Mouse (Mus musculus): ENCODE measurements around the gene Armc10. TPM values are rescaled to one million over a fixed set of nuclear protein-coding genes. Genes with fewer than 3 reads are reported as not detected.
"Not testable (repeated sequence)": the region's sequence is repeated elsewhere in the genome, so short reads cannot be mapped to it uniquely, and the experiment has no call there.

Armc10 gene
- total RNA-seq, 2 experiments from 2014 or later: 18.6 to 23.6 TPM

- DNase-seq (ENCODE audit: low spot score in 2 of 2); intact Hi-C loops (cut with DNase I): not testable (repeated sequence)
These were observed 53.9 kb downstream of the Armc10 start for GRCm38 (mm10) chr5:21699555-21699954.

- no peak for DNase-seq (ENCODE audit: low spot score in 2 of 2)
- intact Hi-C loops (cut with DNase I): loop anchor here (5.0 kb wide), 2 partner anchors 37 to 43 kb away; partner anchors contain the start of gene Pmpcb
These were observed 54.7 kb downstream of the Armc10 start for GRCm38 (mm10) chr5:21700272-21700821.

GRCm38 (mm10) chr5:21700934-21701333, 55.3 kb downstream of the Armc10 start:
- intact Hi-C loops (cut with DNase I): loop anchor here (5.0 kb wide), 2 partner anchors 36 to 44 kb away; partner anchors contain the start of gene Pmpcb

GRCm38 (mm10) chr5:21701351-21702008, 55.9 kb downstream of the Armc10 start, which contains the start of gene Napepld:
Gene Napepld (minus strand): TSS chr5:21701396.
- peak; percentile 98 to 99 for DNase-seq (ENCODE audit: low spot score in 2 of 2)
- intact Hi-C loops (cut with DNase I): loop anchor here (5.0 kb wide), 2 partner anchors 36 to 44 kb away; partner anchors contain the start of gene Pmpcb

More at GRCm38 (mm10) chr5:21700934-21701333, 55.3 kb downstream of the Armc10 start:
- no peak for DNase-seq (ENCODE audit: low spot score in 2 of 2)

GRCm38 (mm10) chr5:21702009-21702364, 56.4 kb downstream of the Armc10 start:
- DNase-seq (ENCODE audit: low spot score in 2 of 2): no peak
- intact Hi-C loops (cut with DNase I): loop anchor here (5.0 kb wide), 2 partner anchors 35 to 45 kb away; partner anchors contain the start of gene Pmpcb

- intact Hi-C loops (cut with DNase I): loop anchor here (5.0 kb wide), 2 partner anchors 34 to 46 kb away; partner anchors contain the start of gene Pmpcb
- no peak for DNase-seq (ENCODE audit: low spot score in 2 of 2)
These were observed 57.4 kb downstream of the Armc10 start for GRCm38 (mm10) chr5:21702873-21703475.

- no peak for DNase-seq (ENCODE audit: low spot score in 2 of 2)
- intact Hi-C loops (cut with DNase I): loop anchor here (5.0 kb wide), 2 partner anchors 34 to 46 kb away; partner anchors contain the start of gene Pmpcb
These were observed 58.1 kb downstream of the Armc10 start for GRCm38 (mm10) chr5:21703708-21704107.

GRCm38 (mm10) chr5:21706546-21706945, 60.9 kb downstream of the Armc10 start:
- intact Hi-C loops (cut with DNase I): no loop called here
- no peak for DNase-seq (ENCODE audit: low spot score in 2 of 2)

GRCm38 (mm10) chr5:21708011-21708410, 62.4 kb downstream of the Armc10 start:
- DNase-seq (ENCODE audit: low spot score in 2 of 2); intact Hi-C loops (cut with DNase I): not testable (repeated sequence)

Other genes with a start within 250 kb of the Armc10 start
- gene Ccdc146, start 221.1 kb upstream of the Armc10 start, total RNA-seq (2021): under 1 TPM; 0.29 to 0.35 TPM
- gene Fam185a, start 220.9 kb upstream of the Armc10 start, total RNA-seq (2021): 10 to 100 TPM; 12.0 to 13.3 TPM
- under 1 TPM; 0.42 to 0.43 TPM for gene Lrrc17, start 102.3 kb upstream of the Armc10 start, total RNA-seq (2021)
- under 1 TPM; 0.29 to 0.44 TPM for gene Fbxl13, start 179 bp upstream of the Armc10 start, total RNA-seq (2021)
- 10 to 100 TPM; 11.6 to 15.4 TPM for gene Napepld, start 55.6 kb downstream of the Armc10 start, total RNA-seq (2021)
- 10 to 100 TPM; 58.6 to 71.4 TPM for gene Pmpcb, start 91.3 kb downstream of the Armc10 start, total RNA-seq (2021)
- gene Dnajc2, start 139.4 kb downstream of the Armc10 start, total RNA-seq (2021): 10 to 100 TPM; 29.6 to 31.8 TPM
- gene Psmc2, start 139.5 kb downstream of the Armc10 start, total RNA-seq (2021): 100 to 1,000 TPM; 108 to 111 TPM
- gene Slc26a5, start 219.8 kb downstream of the Armc10 start, total RNA-seq (2021): under 1 TPM; 0.37 to 0.45 TPM